Mouse (Mus musculus) heart, embryonic 16.5 days (tissue): ENCODE measurements around the gene Aoc1. TPM values are rescaled to one million over a fixed set of nuclear protein-coding genes. Genes with fewer than 3 reads are reported as not detected.

Source experiments
- ATAC-seq: fragments of 200-750 bp; cut with Nextera tagmentation; replicated peaks from 2 replicates; pipeline ENCODE4 v1.8.0; 2017; ENCODE audit warnings: moderate number of reproducible peaks; ENCODE audit not compliant: insufficient read depth, low FRiP score; ENCODE audit errors: extremely low read depth
- H3K27ac ChIP-seq: fragments of 300-500 bp; sonication (generic); 2 replicates; pipeline ENCODE4 v1.5.1; 2014; ENCODE audit warnings: mild to moderate bottlenecking, low read length, control low read depth, moderate library complexity
- H3K27me3 ChIP-seq: fragments of 300-500 bp; sonication (generic); 2 replicates; pipeline ENCODE4 v1.6.1; 2014; ENCODE audit warnings: low read length, mixed read lengths; ENCODE audit not compliant: control insufficient read depth, insufficient read depth
- H3K36me3 ChIP-seq: fragments of 300-500 bp; sonication (generic); 2 replicates; pipeline ENCODE4 v1.6.1; 2014; ENCODE audit not compliant: control insufficient read depth, insufficient read depth
- H3K4me1 ChIP-seq: fragments of 300-500 bp; sonication (generic); 2 replicates; pipeline ENCODE4 v1.6.1; 2014; ENCODE audit warnings: low read length, mixed read lengths; ENCODE audit not compliant: control insufficient read depth, insufficient read depth
- H3K4me2 ChIP-seq: fragments of 300-500 bp; sonication (generic); 2 replicates; pipeline ENCODE4 v1.6.1; 2014; ENCODE audit warnings: low read depth, mild to moderate bottlenecking, control low read depth, low read length
- H3K4me3 ChIP-seq: fragments of 300-500 bp; sonication (generic); 2 replicates; pipeline ENCODE4 v1.5.1; 2014; ENCODE audit warnings: mild to moderate bottlenecking, control low read depth, low read length
- H3K9ac ChIP-seq: fragments of 300-500 bp; sonication (generic); 2 replicates; pipeline ENCODE4 v1.6.1; 2014; ENCODE audit warnings: low read length, control low read depth
- H3K9me3 ChIP-seq: fragments of 300-500 bp; sonication (generic); replicated peaks from 2 replicates; pipeline ENCODE4 v1.6.1; 2016; ENCODE audit warnings: low read length; ENCODE audit not compliant: control insufficient read depth
- WGBS: fragments of 180-500 bp; shearing (Covaris S2); extraction: QIAGEN DNeasy Blood & Tissue Kit; methylation state at CpG from one replicate; pipeline ENCODE4 v1.1.7; 2014; 5-methylcytosine and 5-hydroxymethylcytosine counted together
- polyA plus RNA-seq: library from polyadenylated mRNA; unstranded; fragments of >200 nt; fragmentation: Nextera tagmentation; extraction: Ambion mirVana; gene quantifications from 2 replicates; pipeline ENCODE4 v1.2.1, GENCODE M21; 2015

The Aoc1 gene
- polyA plus RNA-seq, 1 experiment from 2014 or later, result 0.84 TPM

GRCm38 (mm10) chr6:48913587-48913986 is 40.9 kb downstream of the Aoc1 start:
- Histone ChIP-seq H3K27ac (no peak overlapping the region), H3K9me3 (no peaks in the 10 kb centered on the region), H3K4me2 (no peak overlapping the region), H3K9ac (no peak overlapping the region), H3K4me3 (no peak overlapping the region), H3K27me3 (no peaks in the 10 kb centered on the region), H3K36me3 (no peaks in the 10 kb centered on the region), H3K4me1 (no peaks in the 10 kb centered on the region)
- ATAC-seq, result no peak
- 93% methylated on average over 2 of the region's 2 CpGs for WGBS

- Histone ChIP-seq H3K4me2 (no peak within 1 kb of the TSS), H3K9ac (no peak within 1 kb of the TSS), H3K36me3 (no peaks in the 10 kb centered on the region), H3K9me3 (no peaks in the 10 kb centered on the region), H3K4me1 (no peaks in the 10 kb centered on the region), H3K4me3 (no peak within 1 kb of the TSS), H3K27me3 (no peaks in the 10 kb centered on the region), H3K27ac (no peak within 1 kb of the TSS)
- WGBS, result 85% methylated on average over 5 of the region's 5 CpGs
- ATAC-seq, result no peak
These were observed 56.9 kb downstream of the Aoc1 start, which contains the start of gene 1600015I10Rik for GRCm38 (mm10) chr6:48929595-48929994. TSS of gene 1600015I10Rik (plus strand) at chr6:48929895.

- ATAC-seq, result no peak
- H3K4me3 ChIP-seq, result no peak overlapping the region
- H3K4me2 ChIP-seq, result no peak overlapping the region
These were observed 76.9 kb downstream of the Aoc1 start for GRCm38 (mm10) chr6:48949596-48949995.

GRCm38 (mm10) chr6:48950676-48951075 is 78.0 kb downstream of the Aoc1 start:
- no peaks in the 10 kb centered on the region for H3K4me1 ChIP-seq
- no peak overlapping the region for H3K9ac ChIP-seq
- no peak overlapping the region for H3K4me2 ChIP-seq

More at GRCm38 (mm10) chr6:48949596-48949995, 76.9 kb downstream of the Aoc1 start:
- H3K9me3 ChIP-seq, result no peaks in the 10 kb centered on the region; the same call in 1 of the 2 replicates
- H3K36me3 ChIP-seq, result no peaks in the 10 kb centered on the region
- H3K9ac ChIP-seq, result no peak overlapping the region
- H3K27me3 ChIP-seq, result no peaks in the 10 kb centered on the region
- H3K27ac ChIP-seq, result no peak overlapping the region
- H3K4me1 ChIP-seq, result no peaks in the 10 kb centered on the region
- 78% methylated on average over 2 of the region's 2 CpGs for WGBS

DNA sequence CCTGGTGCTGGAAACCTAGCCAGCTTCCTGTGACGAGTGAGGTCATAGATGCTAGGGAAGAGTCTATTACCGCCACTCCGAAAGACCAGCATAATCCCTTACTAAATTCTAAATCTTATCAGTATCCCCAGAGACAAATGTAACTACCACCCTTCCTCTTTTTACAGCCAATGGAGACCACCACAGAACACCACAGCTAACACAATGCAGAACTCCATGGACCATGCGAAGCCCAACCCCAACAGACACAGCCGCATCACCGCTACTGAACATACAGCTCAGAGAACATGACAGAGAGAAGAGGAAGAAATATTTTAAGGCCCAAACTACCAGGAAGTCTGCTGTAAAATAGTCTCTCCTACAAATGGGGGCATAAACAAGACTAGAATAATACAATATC is 78.9 kb downstream of the Aoc1 start:
- H3K4me2 ChIP-seq, result no peak overlapping the region
- no peaks in the 10 kb centered on the region for H3K36me3 ChIP-seq
- H3K9ac ChIP-seq, result no peak overlapping the region
- ATAC-seq, result no peak
- H3K27me3 ChIP-seq, result peaks cover under 1% of the 10 kb centered on the region; the same call in 1 of the 2 replicates
- H3K4me3 ChIP-seq, result no peak overlapping the region
- no peaks in the 10 kb centered on the region for H3K9me3 ChIP-seq
- 82% methylated on average over 6 of the region's 6 CpGs for WGBS
- no peak overlapping the region for H3K27ac ChIP-seq
- H3K4me1 ChIP-seq, result no peaks in the 10 kb centered on the region

More at GRCm38 (mm10) chr6:48950676-48951075, 78.0 kb downstream of the Aoc1 start:
- Histone ChIP-seq H3K9me3 (no peaks in the 10 kb centered on the region), H3K27ac (no peak overlapping the region), H3K27me3 (no peaks in the 10 kb centered on the region), H3K36me3 (no peaks in the 10 kb centered on the region), H3K4me3 (no peak overlapping the region)
- 81% methylated on average over 5 of the region's 5 CpGs for WGBS
- ATAC-seq, result no peak

- no peak for ATAC-seq
- Histone ChIP-seq H3K4me2 (no peak overlapping the region), H3K36me3 (no peaks in the 10 kb centered on the region), H3K4me1 (no peaks in the 10 kb centered on the region), H3K4me3 (no peak overlapping the region), H3K27me3 (peaks cover 2% of the 10 kb centered on the region; the same call in 1 of the 2 replicates), H3K9me3 (no peaks in the 10 kb centered on the region), H3K27ac (no peak overlapping the region), H3K9ac (no peak overlapping the region)
- 65% methylated on average over 5 of the region's 5 CpGs for WGBS
These were observed 80.5 kb downstream of the Aoc1 start for GRCm38 (mm10) chr6:48953220-48953619.

- WGBS, result 75% methylated on average over 5 of the region's 5 CpGs
- no peak overlapping the region for H3K4me2 ChIP-seq
- no peaks in the 10 kb centered on the region for H3K36me3 ChIP-seq
- no peak for ATAC-seq
- H3K9ac ChIP-seq, result no peak overlapping the region
- H3K9me3 ChIP-seq, result no peaks in the 10 kb centered on the region
- no peak overlapping the region for H3K4me3 ChIP-seq
- H3K27ac ChIP-seq, result no peak overlapping the region
- H3K27me3 ChIP-seq, result peaks cover 2% of the 10 kb centered on the region; the same call in 1 of the 2 replicates
- no peaks in the 10 kb centered on the region for H3K4me1 ChIP-seq
These were observed 81.5 kb downstream of the Aoc1 start for GRCm38 (mm10) chr6:48954211-48954610.

DNA sequence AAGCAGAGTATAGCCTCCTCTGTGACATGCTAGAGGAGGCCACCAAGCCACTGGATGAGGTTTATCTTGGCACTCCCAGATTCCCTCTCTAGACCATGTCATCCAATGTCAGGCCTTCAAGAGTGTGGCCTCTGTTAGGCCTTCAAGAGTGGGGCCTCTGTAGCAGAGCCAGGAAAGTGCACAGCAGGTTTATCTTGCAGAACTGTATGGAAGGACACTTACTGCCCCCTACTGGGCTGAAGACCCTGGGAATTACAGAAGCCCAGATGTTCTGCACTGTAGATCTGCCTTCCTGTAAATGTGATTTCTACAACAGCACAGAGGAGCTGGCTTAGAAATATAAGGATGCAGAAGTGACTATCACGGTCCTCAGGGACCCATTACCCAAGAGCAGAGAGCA is 82.2 kb downstream of the Aoc1 start:
- no peaks in the 10 kb centered on the region for H3K4me1 ChIP-seq
- no peaks in the 10 kb centered on the region for H3K36me3 ChIP-seq
- no peak for ATAC-seq
- H3K9ac ChIP-seq, result no peak overlapping the region
- no peak overlapping the region for H3K4me3 ChIP-seq
- no peak overlapping the region for H3K4me2 ChIP-seq
- no peak overlapping the region for H3K27ac ChIP-seq
- 25% methylated on average over 1 of the region's 1 CpGs for WGBS
- H3K27me3 ChIP-seq, result peaks cover 2% of the 10 kb centered on the region; the same call in 1 of the 2 replicates
- no peaks in the 10 kb centered on the region for H3K9me3 ChIP-seq

DNA sequence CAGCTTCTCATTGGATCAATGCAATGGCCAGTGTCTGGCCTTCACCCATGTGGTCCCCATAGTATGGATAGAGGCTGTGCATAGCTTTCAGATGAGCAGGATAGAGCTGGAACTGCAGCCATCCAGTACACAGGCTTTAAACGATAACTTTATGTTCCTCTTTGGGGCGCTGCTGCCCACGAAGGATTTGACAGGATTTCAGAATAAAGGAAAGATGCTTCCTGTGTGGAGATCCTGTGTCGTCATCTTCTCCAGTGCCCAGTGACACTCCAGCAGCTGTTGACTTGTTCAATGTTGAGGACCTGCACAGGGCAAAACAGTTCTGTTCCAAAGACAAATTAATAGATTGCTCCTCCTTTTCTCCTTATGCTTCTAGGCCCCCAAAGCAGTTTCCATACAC is 84.1 kb downstream of the Aoc1 start:
- H3K27ac ChIP-seq, result no peak overlapping the region
- H3K4me3 ChIP-seq, result no peak overlapping the region
- H3K9me3 ChIP-seq, result no peaks in the 10 kb centered on the region
- H3K4me2 ChIP-seq, result no peak overlapping the region
- peaks cover 2% of the 10 kb centered on the region; the same call in 1 of the 2 replicates for H3K27me3 ChIP-seq
- ATAC-seq, result no peak
- no peak overlapping the region for H3K9ac ChIP-seq
- no peaks in the 10 kb centered on the region for H3K36me3 ChIP-seq
- WGBS, result 72% methylated on average over 4 of the region's 4 CpGs
- no peaks in the 10 kb centered on the region for H3K4me1 ChIP-seq
